Mouse (Mus musculus): Measurements from ENCODE around the gene Pibf1. TPM values are rescaled to one million over a fixed set of nuclear protein-coding genes. Genes with fewer than 3 reads are reported as not detected.

Pibf1 gene
- total RNA-seq, 2 experiments from 2014 or later = 7.7 to 9.2 TPM

GRCm38 (mm10) chr14:99244508-99244907, 145.3 kb downstream of the Pibf1 start:
- intact Hi-C loops (cut with DNase I) = no loop called here
- no peak for DNase-seq

GRCm38 (mm10) chr14:99262026-99262425, 162.8 kb downstream of the Pibf1 start:
- intact Hi-C loops (cut with DNase I) = no loop called here

GRCm38 (mm10) chr14:99263816-99264215, 164.6 kb downstream of the Pibf1 start:
- intact Hi-C loops (cut with DNase I) = no loop called here
- no peak for DNase-seq

More at GRCm38 (mm10) chr14:99262026-99262425, 162.8 kb downstream of the Pibf1 start:
- DNase-seq = no peak

GRCm38 (mm10) chr14:99265791-99266190, 166.6 kb downstream of the Pibf1 start:
- intact Hi-C loops (cut with DNase I) = no loop called here
- no peak for DNase-seq

DNA sequence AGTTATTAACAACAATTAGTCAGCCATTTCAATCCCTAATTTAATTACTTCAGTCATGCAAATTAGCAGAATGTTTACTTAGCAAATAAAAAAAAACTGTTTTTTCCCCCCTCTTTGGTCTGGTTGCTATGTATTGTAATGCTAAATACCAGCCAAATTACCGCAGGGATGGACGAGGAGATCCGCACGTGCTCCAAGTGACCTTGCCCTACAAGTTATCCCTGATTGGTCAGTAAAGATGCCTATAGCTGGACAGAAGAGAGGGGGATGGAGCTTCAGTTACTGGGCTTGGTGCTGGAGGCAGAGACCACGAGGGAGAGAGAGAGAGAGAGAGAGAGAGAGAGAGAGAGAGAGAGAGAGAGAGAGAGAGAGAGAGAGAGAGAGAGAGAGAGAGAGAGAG, 167.5 kb downstream of the Pibf1 start:
- intact Hi-C loops (cut with DNase I) = no loop called here
- no peak for DNase-seq

DNA sequence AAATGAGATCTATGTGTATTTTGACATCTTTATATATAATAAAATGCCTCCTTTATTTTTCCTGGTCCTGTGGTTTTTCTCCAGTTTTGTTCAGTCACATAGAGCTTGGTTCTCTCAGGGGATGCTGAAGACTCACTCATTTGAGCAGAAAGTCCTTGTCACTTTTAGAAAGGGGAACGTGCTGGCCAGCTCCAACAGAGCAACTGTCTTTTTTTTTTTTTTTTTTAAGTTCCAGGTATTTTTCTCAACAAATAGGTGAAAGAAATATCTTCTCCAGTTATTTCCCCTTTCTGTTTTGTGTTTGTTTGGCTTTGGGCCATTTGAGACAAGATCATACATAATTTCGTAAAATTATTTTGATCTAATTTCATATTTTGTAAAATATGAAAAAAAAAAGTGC, 174.8 kb downstream of the Pibf1 start:
- DNase-seq = no peak
- intact Hi-C loops (cut with DNase I) = no loop called here

GRCm38 (mm10) chr14:99275827-99276226, 176.6 kb downstream of the Pibf1 start:
- intact Hi-C loops (cut with DNase I) = no loop called here
- no peak for DNase-seq

- intact Hi-C loops (cut with DNase I) = no loop called here
- DNase-seq = no peak
These were observed 179.1 kb downstream of the Pibf1 start for GRCm38 (mm10) chr14:99278312-99278711.

- intact Hi-C loops (cut with DNase I) = no loop called here
- no peak for DNase-seq
These were observed 179.7 kb downstream of the Pibf1 start for GRCm38 (mm10) chr14:99278763-99279486.

DNA sequence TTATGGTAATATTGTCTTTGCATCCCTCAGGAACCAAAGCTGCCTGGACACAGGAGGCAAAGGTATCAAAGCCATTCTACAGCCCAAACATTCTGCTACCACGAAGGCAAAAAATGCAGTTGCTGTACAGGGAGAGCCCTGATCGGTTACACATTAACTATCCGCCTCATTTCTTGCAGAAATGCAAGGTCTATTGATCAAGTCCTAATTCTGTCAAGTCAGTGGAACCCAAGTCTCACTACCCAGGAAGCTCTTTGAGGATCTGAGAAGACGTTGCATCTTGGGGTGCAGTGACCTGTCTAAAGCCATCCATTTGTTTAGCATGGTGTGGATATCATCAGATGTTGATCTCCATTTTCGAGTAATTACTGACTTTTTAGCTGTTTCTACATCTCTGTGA, 181.2 kb downstream of the Pibf1 start:
- intact Hi-C loops (cut with DNase I) = no loop called here
- DNase-seq = no peak

- intact Hi-C loops (cut with DNase I) = no loop called here
- no peak for DNase-seq
These were observed 181.7 kb downstream of the Pibf1 start for GRCm38 (mm10) chr14:99280825-99281433.

- no peak for DNase-seq
- intact Hi-C loops (cut with DNase I) = no loop called here
These were observed 186.3 kb downstream of the Pibf1 start for GRCm38 (mm10) chr14:99285486-99285885.

DNA sequence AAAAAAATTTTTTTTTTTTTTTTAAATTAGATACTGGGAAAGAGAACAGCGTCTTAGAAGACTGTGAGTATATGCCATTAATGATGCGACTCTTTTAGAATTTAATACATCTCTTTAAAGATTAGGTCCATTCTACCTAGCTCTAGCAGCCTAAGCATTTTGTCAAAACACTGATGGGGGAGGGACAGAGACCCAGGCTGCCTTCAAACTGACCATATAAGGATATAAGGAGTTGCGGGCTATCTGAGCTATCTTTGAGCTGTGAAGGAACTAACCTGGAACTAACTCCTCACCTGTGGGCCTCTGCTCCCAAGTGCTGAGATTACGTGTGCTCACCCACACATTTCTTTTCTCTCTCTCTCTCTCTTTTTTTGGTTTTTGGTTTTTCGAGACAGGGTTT, 193.0 kb downstream of the Pibf1 start:
- no peak for DNase-seq
- intact Hi-C loops (cut with DNase I) = no loop called here

GRCm38 (mm10) chr14:99294424-99294823, 195.2 kb downstream of the Pibf1 start:
- DNase-seq = no peak
- intact Hi-C loops (cut with DNase I) = no loop called here

DNA sequence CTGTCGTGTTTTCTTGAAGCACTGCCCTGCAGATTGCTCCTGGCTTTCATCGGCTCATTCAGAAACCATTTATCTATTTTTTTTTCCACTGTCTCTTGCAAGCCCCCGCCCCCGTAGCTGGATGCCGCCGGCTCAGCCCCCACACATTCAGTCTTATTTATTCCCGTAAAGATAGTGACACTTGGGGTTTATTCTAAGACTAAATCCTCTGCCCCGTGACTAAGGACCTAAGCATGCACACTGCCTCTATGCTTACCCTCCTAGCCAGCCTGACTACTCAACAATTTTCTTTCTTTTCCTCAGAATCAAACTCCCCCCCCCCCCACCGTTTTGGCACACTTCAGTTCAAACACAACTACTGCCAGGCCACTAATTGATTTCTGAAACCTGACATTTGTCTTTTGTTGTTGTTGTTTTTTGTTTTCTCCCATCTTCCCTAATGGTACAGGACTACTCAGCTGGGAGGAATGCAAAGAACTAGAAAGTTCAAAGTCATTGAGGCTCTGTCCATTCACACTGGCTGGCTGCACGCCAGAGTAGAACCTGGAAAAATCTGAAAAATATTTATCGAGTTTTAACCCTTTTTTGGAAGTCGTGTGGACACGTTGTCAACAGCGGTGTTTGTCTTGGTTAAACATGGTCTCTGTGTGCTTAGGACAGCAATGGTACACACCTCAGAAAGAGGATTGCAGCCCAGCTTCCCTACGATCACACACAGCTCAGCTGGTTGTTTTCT, 196.6 kb downstream of the Pibf1 start:
- intact Hi-C loops (cut with DNase I) = loop anchor here (5.0 kb wide), 2 partner anchors 153 to 602 kb away; no protein-coding TSS in a partner anchor
- DNase-seq = no peak

GRCm38 (mm10) chr14:99298385-99299021, 199.3 kb downstream of the Pibf1 start, which contains the start of gene Klf5:
Gene Klf5, plus strand, starts transcription at chr14:99298691.
- intact Hi-C loops (cut with DNase I) = loop anchor here (5.0 kb wide), 2 partner anchors 156 to 599 kb away; no protein-coding TSS in a partner anchor

GRCm38 (mm10) chr14:99299022-99299481, 199.8 kb downstream of the Pibf1 start:
- peak; percentile 67 to 68 for DNase-seq
- intact Hi-C loops (cut with DNase I) = loop anchor here (5.0 kb wide), 2 partner anchors 157 to 598 kb away; no protein-coding TSS in a partner anchor

More at GRCm38 (mm10) chr14:99298385-99299021, 199.3 kb downstream of the Pibf1 start, which contains the start of gene Klf5:
- peak; percentile 95 for DNase-seq

- intact Hi-C loops (cut with DNase I) = loop anchor here (5.0 kb wide), 2 partner anchors 157 to 598 kb away; no protein-coding TSS in a partner anchor
- peak; percentile 33 to 35 for DNase-seq
These were observed 200.5 kb downstream of the Pibf1 start for GRCm38 (mm10) chr14:99299701-99300191.

- intact Hi-C loops (cut with DNase I) = no loop called here
These were observed 202.2 kb downstream of the Pibf1 start for GRCm38 (mm10) chr14:99301472-99301871.

More at GRCm38 (mm10) chr14:99301472-99301871, 202.2 kb downstream of the Pibf1 start:
- no peak for DNase-seq
